Mouse (Mus musculus) myocyte (in vitro differentiated cells): ENCODE results near the gene Dnah3. TPM values are rescaled to one million over a fixed set of nuclear protein-coding genes. Genes with fewer than 3 reads are reported as not detected.

Experiments
- H3K27me3 ChIP-seq: one replicate; pipeline ENCODE4 v1.6.1; 2011; ENCODE audit not compliant: control insufficient read depth, insufficient read depth, insufficient read length
- H3K36me3 ChIP-seq: one replicate; pipeline ENCODE4 v1.6.1; 2011; ENCODE audit not compliant: control insufficient read depth, insufficient read depth
- H3K4me2 ChIP-seq: one replicate; pipeline ENCODE4 v1.6.1; 2011; ENCODE audit warnings: low read depth, control low read depth
- H3K4me3 ChIP-seq: one replicate; pipeline ENCODE4 v1.5.1; 2011; ENCODE audit warnings: mild to moderate bottlenecking, control low read depth, moderate library complexity
- H3K79me2 ChIP-seq: one replicate; pipeline ENCODE4 v1.6.1; 2011; ENCODE audit not compliant: control insufficient read depth, insufficient read depth
- H3ac ChIP-seq: one replicate; pipeline ENCODE4 v1.6.1; 2011; ENCODE audit not compliant: control insufficient read depth, insufficient read length
- CEBPB ChIP-seq: IDR thresholded peaks from 2 replicates; pipeline ENCODE4 v1.6.1; 2011; ENCODE audit warnings: mild to moderate bottlenecking, moderate library complexity; ENCODE audit not compliant: poor library complexity, insufficient read depth, severe bottlenecking
- E2F4 ChIP-seq: IDR thresholded peaks from one replicate; pipeline ENCODE4 v1.6.1; 2011; ENCODE audit warnings: mild to moderate bottlenecking, control low read depth, moderate library complexity; ENCODE audit not compliant: insufficient read depth
- MAX ChIP-seq: IDR thresholded peaks from one replicate; pipeline ENCODE4 v1.6.1; 2011; ENCODE audit warnings: low read depth, mild to moderate bottlenecking, control low read depth
- MYOD1 ChIP-seq, 3 experiments: IDR thresholded peaks; one replicate each; pipeline ENCODE4 v1.6.1; 2011; ENCODE audit warnings: control low read depth in 2 of 3, low read depth in 2 of 3, mild to moderate bottlenecking in 2 of 3, moderate library complexity in 1 of 3; ENCODE audit not compliant: insufficient read length in 2 of 3, control insufficient read depth in 1 of 3
- MYOG ChIP-seq, 3 experiments: IDR thresholded peaks; one replicate each; pipeline ENCODE4 v1.6.1; 2011; ENCODE audit warnings: control low read depth in 2 of 3, low read depth in 2 of 3, mild to moderate bottlenecking in 2 of 3; ENCODE audit not compliant: insufficient read length in 2 of 3, control insufficient read depth in 1 of 3, insufficient read depth in 1 of 3
- POLR2A ChIP-seq: IDR thresholded peaks from one replicate; pipeline ENCODE4 v1.6.1; 2011; ENCODE audit warnings: low read depth, mild to moderate bottlenecking, control low read depth, moderate library complexity; ENCODE audit not compliant: insufficient read length
- POLR2AphosphoS2 ChIP-seq: IDR thresholded peaks from one replicate; pipeline ENCODE4 v1.6.1; 2011; ENCODE audit warnings: low read depth, control low read depth; ENCODE audit not compliant: insufficient read length
- REST ChIP-seq: IDR thresholded peaks from one replicate; pipeline ENCODE4 v1.6.1; 2011; ENCODE audit warnings: mild to moderate bottlenecking, control low read depth, moderate library complexity; ENCODE audit not compliant: insufficient read depth, insufficient read length
- SRF ChIP-seq: IDR thresholded peaks from one replicate; pipeline ENCODE4 v1.6.1; 2011; ENCODE audit warnings: low read depth; ENCODE audit not compliant: control insufficient read depth, insufficient read length
- TCF12 ChIP-seq: IDR thresholded peaks from one replicate; pipeline ENCODE4 v1.6.1; 2011; ENCODE audit warnings: mild to moderate bottlenecking, control low read depth; ENCODE audit not compliant: poor library complexity, insufficient read depth, severe bottlenecking
- TCF3 ChIP-seq: IDR thresholded peaks from one replicate; pipeline ENCODE4 v1.6.1; 2011; ENCODE audit warnings: low read depth, control low read depth; ENCODE audit not compliant: insufficient read length
- USF1 ChIP-seq: IDR thresholded peaks from one replicate; pipeline ENCODE4 v1.6.1; 2011; ENCODE audit warnings: low read depth, mild to moderate bottlenecking, control low read depth, moderate library complexity
- polyA plus RNA-seq: library from polyadenylated mRNA; unstranded; fragments of >200 nt; fragmentation: generic; extraction: Trizol; gene quantifications from one replicate; pipeline ENCODE4 v1.2.1, GENCODE M21; 2012; ENCODE audit warnings: missing spikeins

Gene Dnah3
- polyA plus RNA-seq, 1 experiment: 0.01 TPM

DNA sequence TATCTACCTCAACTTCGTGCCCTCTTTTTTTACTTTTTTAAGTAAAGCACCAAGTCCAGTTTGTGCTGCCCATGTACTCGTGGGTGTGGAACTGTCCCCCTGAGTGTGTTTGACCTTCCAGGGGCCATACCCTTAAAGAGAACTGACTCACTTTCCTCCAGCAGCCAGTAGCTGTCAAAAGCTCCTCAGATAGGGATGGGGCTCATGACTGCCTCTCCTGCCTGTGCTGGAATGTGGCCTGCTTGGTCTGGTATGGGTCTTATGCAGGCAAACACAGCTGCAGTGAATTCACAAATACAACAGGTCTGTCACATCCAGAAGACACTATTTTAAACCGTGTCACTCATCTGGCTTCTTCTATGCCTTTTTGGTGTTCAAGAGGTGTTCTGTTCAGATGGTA, 183.4 kb downstream of the Dnah3 start:
- Histone ChIP-seq H3ac (no peak overlapping the region), H3K4me2 (no peak overlapping the region), H3K4me3 (no peak overlapping the region), H3K36me3 (no peaks in the 10 kb centered on the region), H3K79me2 (no peaks in the 10 kb centered on the region), H3K27me3 (no peaks in the 10 kb centered on the region)
- TF ChIP-seq POLR2A (no peak), REST (no peak), POLR2AphosphoS2 (no peak), MYOD1 (IDR thresholded peaks at IDR 0.05; ENCODE audit: control insufficient read depth in 1 of 3, insufficient read length in 2 of 3, low read depth in 2 of 3) (no peak), MAX (no peak), MYOG (IDR thresholded peaks at IDR 0.05; ENCODE audit: control insufficient read depth in 1 of 3, insufficient read depth in 1 of 3, insufficient read length in 2 of 3, low read depth in 2 of 3) (no peak), SRF (no peak), CEBPB (no peak), TCF3 (no peak), USF1 (no peak)

DNA sequence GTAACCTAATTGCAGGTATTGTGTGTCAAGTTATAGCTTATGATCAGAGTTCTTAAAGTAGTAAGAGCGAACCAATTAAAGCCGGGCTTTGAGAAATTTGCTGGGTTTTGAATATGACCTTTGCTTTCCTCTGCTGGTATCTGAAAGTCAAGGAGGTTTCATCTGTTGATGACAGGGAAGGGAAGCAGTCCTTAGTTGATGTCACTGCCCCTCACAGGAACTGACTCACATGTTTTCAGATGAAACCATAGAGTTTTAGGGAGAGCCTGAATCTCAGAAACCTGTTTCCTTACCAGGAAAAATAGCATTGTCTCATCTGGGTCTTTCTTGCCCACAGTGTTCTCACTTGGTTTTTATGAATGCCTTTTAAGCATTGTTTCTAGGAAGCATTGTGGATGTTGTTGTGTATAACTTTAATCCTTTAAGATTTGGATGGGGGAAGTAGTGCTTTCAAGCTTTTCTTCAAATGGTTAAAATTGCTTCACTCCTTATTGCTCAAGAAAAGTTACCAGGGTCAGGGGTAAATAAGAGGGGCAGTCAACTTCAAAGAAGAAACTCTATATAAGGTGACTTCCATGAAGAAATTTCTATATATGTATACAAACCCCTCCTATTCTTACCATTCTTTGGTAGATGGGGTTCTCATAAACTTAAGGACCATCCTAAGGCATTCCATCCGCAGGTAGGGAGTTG, 188.4 kb downstream of the Dnah3 start:
- Histone ChIP-seq H3ac (no peak overlapping the region), H3K4me3 (no peak overlapping the region), H3K4me2 (no peak overlapping the region), H3K27me3 (no peaks in the 10 kb centered on the region), H3K79me2 (no peaks in the 10 kb centered on the region), H3K36me3 (no peaks in the 10 kb centered on the region)
- TF ChIP-seq MAX (no peak), USF1 (no peak), TCF3 (no peak), POLR2A (no peak), MYOG (IDR thresholded peaks at IDR 0.05; ENCODE audit: control insufficient read depth in 1 of 3, insufficient read depth in 1 of 3, insufficient read length in 2 of 3, low read depth in 2 of 3) (no peak)

DNA sequence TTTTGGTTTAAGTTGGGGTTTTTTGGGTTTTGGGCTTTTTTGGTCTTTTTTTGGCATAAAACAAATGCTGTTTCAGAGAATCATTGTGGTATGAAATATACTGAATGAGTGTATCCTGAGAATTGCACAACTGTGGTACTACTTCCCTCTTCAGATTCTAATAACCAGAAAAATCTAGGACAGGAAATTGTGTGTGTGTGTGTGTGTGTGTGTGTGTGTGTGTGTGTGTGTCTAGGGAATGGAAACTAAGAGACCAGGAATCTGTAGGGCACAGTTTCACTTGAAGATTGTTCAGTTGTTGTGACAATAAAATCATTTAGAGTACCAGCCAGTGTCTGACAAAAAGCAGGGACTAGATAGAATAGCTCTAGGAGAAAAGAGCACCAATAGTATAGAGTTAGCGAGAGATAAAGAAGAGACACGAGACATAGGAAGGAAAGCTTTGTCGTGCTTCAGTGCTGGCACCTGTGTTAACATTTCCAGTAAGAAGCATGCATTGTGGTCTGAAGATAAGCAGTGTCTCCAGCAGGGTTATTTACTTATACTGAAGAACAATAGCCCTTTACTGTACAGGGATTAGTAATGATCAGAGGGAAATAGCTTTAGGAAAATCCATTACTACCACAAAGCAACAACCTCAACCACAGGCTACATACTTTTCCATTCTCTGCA, 195.6 kb downstream of the Dnah3 start:
- peaks cover 8% of the 10 kb centered on the region for H3K79me2 ChIP-seq
- no peaks in the 10 kb centered on the region for H3K36me3 ChIP-seq
- H3K4me3 ChIP-seq: no peak overlapping the region
- H3K4me2 ChIP-seq: no peak overlapping the region
- TF ChIP-seq CEBPB: no peak
- TF ChIP-seq POLR2AphosphoS2: no peak
- no peak for TF ChIP-seq E2F4
- TF ChIP-seq USF1: no peak
- TF ChIP-seq MAX: no peak
- TF ChIP-seq MYOD1 (IDR thresholded peaks at IDR 0.05; ENCODE audit: control insufficient read depth in 1 of 3, insufficient read length in 2 of 3, low read depth in 2 of 3): no peak
- no peak for TF ChIP-seq MYOG (IDR thresholded peaks at IDR 0.05; ENCODE audit: control insufficient read depth in 1 of 3, insufficient read depth in 1 of 3, insufficient read length in 2 of 3, low read depth in 2 of 3)
- TF ChIP-seq TCF12: no peak
- no peak for TF ChIP-seq SRF
- TF ChIP-seq POLR2A: no peak
- no peak for TF ChIP-seq REST
- no peak for TF ChIP-seq TCF3
- no peak overlapping the region for H3ac ChIP-seq
- no peaks in the 10 kb centered on the region for H3K27me3 ChIP-seq

DNA sequence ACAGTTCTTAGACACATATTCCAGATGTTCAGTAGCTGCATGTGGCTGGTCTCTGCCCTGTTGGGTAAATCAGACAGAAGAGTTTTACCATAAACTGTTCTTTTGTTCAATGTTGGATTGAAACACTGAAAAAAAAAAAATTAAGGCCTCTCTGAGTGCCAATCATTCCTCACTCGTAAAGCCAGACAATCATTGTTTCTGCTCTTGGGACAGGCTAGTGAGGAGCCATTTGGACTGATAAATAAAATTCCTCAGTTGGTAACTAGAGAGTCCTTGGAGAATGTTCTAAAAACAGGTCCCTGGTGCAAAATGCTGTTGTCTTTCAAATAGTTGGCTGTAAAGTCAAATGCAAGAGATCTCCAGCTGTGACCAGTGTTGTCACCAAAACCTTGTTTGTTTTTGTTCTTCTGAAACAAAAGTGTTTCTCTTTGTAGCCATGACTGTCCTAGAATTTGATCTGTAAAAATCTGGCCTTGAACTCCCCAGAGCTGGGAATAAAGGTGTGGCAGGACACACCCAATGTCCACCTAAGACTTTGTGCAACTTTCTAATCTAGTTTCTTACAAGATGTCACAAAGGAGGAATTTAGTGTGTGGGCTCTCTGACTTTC, 196.7 kb downstream of the Dnah3 start:
- no peak overlapping the region for H3K4me2 ChIP-seq
- peaks cover 19% of the 10 kb centered on the region for H3K79me2 ChIP-seq
- H3ac ChIP-seq: no peak overlapping the region
- no peak overlapping the region for H3K4me3 ChIP-seq
- no peaks in the 10 kb centered on the region for H3K36me3 ChIP-seq
- H3K27me3 ChIP-seq: no peaks in the 10 kb centered on the region
- TF ChIP-seq TCF3: no peak
- no peak for TF ChIP-seq MYOD1 (IDR thresholded peaks at IDR 0.05; ENCODE audit: control insufficient read depth in 1 of 3, insufficient read length in 2 of 3, low read depth in 2 of 3)
- TF ChIP-seq SRF: no peak
- TF ChIP-seq TCF12: no peak
- TF ChIP-seq CEBPB: no peak
- TF ChIP-seq POLR2A: no peak
- no peak for TF ChIP-seq POLR2AphosphoS2
- TF ChIP-seq REST: no peak
- no peak for TF ChIP-seq MAX
- TF ChIP-seq E2F4: no peak
- TF ChIP-seq MYOG (IDR thresholded peaks at IDR 0.05; ENCODE audit: control insufficient read depth in 1 of 3, insufficient read depth in 1 of 3, insufficient read length in 2 of 3, low read depth in 2 of 3): no peak
- TF ChIP-seq USF1: no peak
